Comparison of ENCODE assay signal across 8 mouse cellular contexts in the genomic region with DNA sequence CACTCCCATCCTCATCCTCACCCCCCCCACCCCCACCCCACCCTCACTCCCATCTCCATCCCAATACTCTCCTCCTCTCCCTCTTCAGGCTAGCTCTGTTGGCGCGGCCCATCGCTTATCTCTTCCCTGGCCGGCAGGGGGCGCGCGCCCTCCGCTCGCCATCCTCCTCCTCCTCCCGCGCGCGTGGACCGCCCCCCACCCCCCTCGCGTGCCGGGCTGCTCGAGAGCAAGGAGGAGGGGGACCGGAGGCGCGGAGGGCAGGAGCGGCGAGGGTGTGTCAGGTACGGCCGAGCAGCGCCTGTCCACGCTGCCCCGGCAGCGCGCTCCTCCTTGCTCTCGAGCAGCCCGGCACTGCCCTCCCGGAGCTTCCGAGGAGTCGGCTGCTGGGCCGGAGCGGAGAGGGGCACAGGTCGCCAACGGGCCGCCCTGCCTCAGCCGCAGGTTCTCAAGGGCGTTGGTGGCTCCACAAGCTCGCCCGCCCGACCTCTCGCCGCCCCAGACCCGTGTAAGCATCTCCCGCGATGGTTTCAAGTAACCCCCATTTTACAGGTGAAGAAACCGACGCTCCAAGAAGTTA. TPM values are rescaled to one million over a fixed set of nuclear protein-coding genes. Genes with fewer than 3 reads are reported as not detected.
DNase-seq lines count a peak whose midpoint lies in the region; ATAC-seq lines count a peak whose summit lies in the region.

No protein-coding gene starts in this region.

- H3K4me2 ChIP-seq in hindbrain, embryonic 14.5 days (replicated peaks): peak overlapping the region; percentile 65

- H3K9me3 ChIP-seq in hindbrain, embryonic 14.5 days (ENCODE audit: control insufficient read depth, low read length): no peaks in the 10 kb centered on the region
- H3K9me3 ChIP-seq in megakaryocyte, embryonic 14.5 days: no peaks in the 10 kb centered on the region

- H3K27me3 ChIP-seq in hindbrain, embryonic 14.5 days (ENCODE audit: control insufficient read depth, insufficient read depth, low read length): no peaks in the 10 kb centered on the region
- H3K27me3 ChIP-seq in megakaryocyte, embryonic 14.5 days (replicated peaks): no peaks in the 10 kb centered on the region

- no peaks in the 10 kb centered on the region for H3K4me1 ChIP-seq in hindbrain, embryonic 14.5 days (replicated peaks; ENCODE audit: control insufficient read depth, insufficient read depth, low read length)
- peaks cover 71% of the 10 kb centered on the region for H3K4me1 ChIP-seq in megakaryocyte, embryonic 14.5 days

- peak overlapping the region; percentile 45 for H3K4me3 ChIP-seq in hindbrain, embryonic 14.5 days (replicated peaks; ENCODE audit: low read length)
- peak overlapping the region; percentile 96 for H3K4me3 ChIP-seq in megakaryocyte, embryonic 14.5 days (replicated peaks)

- 8% methylated on average over 28 of the region's 52 CpGs for WGBS in hindbrain, embryonic 14.5 days

- peak; percentile 70 for DNase-seq in WW6 (ENCODE audit: low read depth, low spot score)
- peak; percentile 81 to 92 for DNase-seq in cerebellum, postnatal 25 days
- DNase-seq in gastrocnemius, adult 18-20 months (ENCODE audit: low spot score): peak; percentile 53
- DNase-seq in hindbrain, embryonic 14.5 days (ENCODE audit: low spot score): peak; percentile 80
- peak; percentile 41 to 87 for DNase-seq in left cerebral cortex, postnatal 10 days (ENCODE audit: extremely low spot score in 1 of 2, low spot score in 2 of 2)
- DNase-seq in right cerebral cortex, adult 18-20 months: peak; percentile 60
- DNase-seq in urinary bladder, adult 18-20 months (ENCODE audit: low spot score in 2 of 2): peak; percentile 61 to 66

- H3K36me3 ChIP-seq in hindbrain, embryonic 14.5 days (replicated peaks; ENCODE audit: control insufficient read depth, insufficient read depth): no peaks in the 10 kb centered on the region
- H3K36me3 ChIP-seq in megakaryocyte, embryonic 14.5 days (replicated peaks; ENCODE audit: low read length): no peaks in the 10 kb centered on the region

- ATAC-seq in hindbrain, embryonic 14.5 days (ENCODE audit: low FRiP score): peak; percentile 86

- peak overlapping the region; percentile 51 for H3K9ac ChIP-seq in hindbrain, embryonic 14.5 days

- H3K27ac ChIP-seq in hindbrain, embryonic 14.5 days: no peak overlapping the region

- intact Hi-C loops in left cerebral cortex, postnatal 10 days (cut with DNase I): loop anchor here (5.0 to 10.0 kb wide), 3 partner anchors 45 to 483 kb away; no protein-coding TSS in a partner anchor

RNA-seq across cellular contexts. Expression of a gene that starts 21.8 kb away (rescaled TPM):
- total RNA-seq in gastrocnemius, adult 18-20 months (2021): 10 to 100 TPM; 52.6 to 65.1 TPM
- polyA plus RNA-seq in hindbrain, embryonic 14.5 days (2014; fragmentation: Nextera tagmentation; extraction: Ambion mirVana): 124 and 126 TPM in 2 replicates
- 10 to 100 TPM; 49.7 to 65.9 TPM for total RNA-seq in left cerebral cortex, postnatal 10 days (2021)
- polyA plus RNA-seq in megakaryocyte, embryonic 14.5 days (2012; ENCODE audit: insufficient read depth, low replicate concordance): 80.6 and 172 TPM in 2 replicates

RNA-seq across cellular contexts. Expression of a gene that starts 48.0 kb away (rescaled TPM):
- 10 to 100 TPM; 34.2 to 37.9 TPM for total RNA-seq in gastrocnemius, adult 18-20 months (2021)
- 36.4 and 43.5 TPM in 2 replicates for polyA plus RNA-seq in hindbrain, embryonic 14.5 days (2014; fragmentation: Nextera tagmentation; extraction: Ambion mirVana)
- total RNA-seq in left cerebral cortex, postnatal 10 days (2021): 10 to 100 TPM; 58.9 to 62.9 TPM
- 9.1 and 45.1 TPM in 2 replicates for polyA plus RNA-seq in megakaryocyte, embryonic 14.5 days (2012; ENCODE audit: insufficient read depth, low replicate concordance)

RNA-seq across cellular contexts. Expression of a gene that starts 54.5 kb away (rescaled TPM):
- total RNA-seq in gastrocnemius, adult 18-20 months (2021): 1 to 10 TPM in 1 of 2 experiments, under 1 TPM in 1; 0.90 to 1.1 TPM
- polyA plus RNA-seq in hindbrain, embryonic 14.5 days (2014; fragmentation: Nextera tagmentation; extraction: Ambion mirVana): 0.88 TPM in 1 of 2 replicates, not detected in the other
- total RNA-seq in left cerebral cortex, postnatal 10 days (2021): 1 to 10 TPM; 1.8 to 2.1 TPM
- polyA plus RNA-seq in megakaryocyte, embryonic 14.5 days (2012; ENCODE audit: insufficient read depth, low replicate concordance): 1.2 TPM in 1 of 2 replicates, not detected in the other
